Mouse (Mus musculus): Measurements from ENCODE around the gene Cabp4. TPM values are rescaled to one million over a fixed set of nuclear protein-coding genes. Genes with fewer than 3 reads are reported as not detected.
"Not testable (repeated sequence)": the region's sequence is repeated elsewhere in the genome, so short reads cannot be mapped to it uniquely, and the experiment has no call there.

Cabp4 gene
- total RNA-seq, 1 experiment from 2014 or later: not detected

GRCm38 (mm10) chr19:4148819-4149218 is 5.0 kb upstream of the Cabp4 start:
- ATAC-seq (replicated peaks; ENCODE audit: low read depth, poor library complexity, severe bottlenecking): no peak

- ATAC-seq (replicated peaks; ENCODE audit: low read depth, poor library complexity, severe bottlenecking): peak; percentile 91
Observed at GRCm38 (mm10) chr19:4148491-4148806, 4.6 kb upstream of the Cabp4 start, which contains the start of gene Coro1b. Gene Coro1b, plus strand, starts transcription at chr19:4148619.

- ATAC-seq (replicated peaks; ENCODE audit: low read depth, poor library complexity, severe bottlenecking): no peak
Observed at GRCm38 (mm10) chr19:4147782-4148490, 4.1 kb upstream of the Cabp4 start.

- no peak for ATAC-seq (replicated peaks; ENCODE audit: low read depth, poor library complexity, severe bottlenecking)
Observed at GRCm38 (mm10) chr19:4147022-4147405, 3.2 kb upstream of the Cabp4 start.

- ATAC-seq (replicated peaks; ENCODE audit: low read depth, poor library complexity, severe bottlenecking): no peak
Observed at GRCm38 (mm10) chr19:4146366-4147021, 2.7 kb upstream of the Cabp4 start.

GRCm38 (mm10) chr19:4145936-4146335 is 2.1 kb upstream of the Cabp4 start:
- no peak for ATAC-seq (replicated peaks; ENCODE audit: low read depth, poor library complexity, severe bottlenecking)

- no peak for ATAC-seq (replicated peaks; ENCODE audit: low read depth, poor library complexity, severe bottlenecking)
Observed at GRCm38 (mm10) chr19:4144550-4145498, 991 bp upstream of the Cabp4 start.

GRCm38 (mm10) chr19:4142416-4143173 is 1.2 kb downstream of the Cabp4 start:
- no peak for ATAC-seq (replicated peaks; ENCODE audit: low read depth, poor library complexity, severe bottlenecking)

GRCm38 (mm10) chr19:4140147-4140546 is 3.7 kb downstream of the Cabp4 start:
- ATAC-seq (replicated peaks; ENCODE audit: low read depth, poor library complexity, severe bottlenecking): no peak

- ATAC-seq (replicated peaks; ENCODE audit: low read depth, poor library complexity, severe bottlenecking): no peak
Observed at GRCm38 (mm10) chr19:4139446-4139845, 4.4 kb downstream of the Cabp4 start, which contains the start of gene Gpr152. Gene Gpr152, plus strand, starts transcription at chr19:4139787.

- ATAC-seq (replicated peaks; ENCODE audit: low read depth, poor library complexity, severe bottlenecking): no peak
Observed at GRCm38 (mm10) chr19:4137913-4138312, 5.9 kb downstream of the Cabp4 start.

- no peak for ATAC-seq (replicated peaks; ENCODE audit: low read depth, poor library complexity, severe bottlenecking)
Observed at GRCm38 (mm10) chr19:4136463-4136862, 7.4 kb downstream of the Cabp4 start.

GRCm38 (mm10) chr19:4135963-4136345 is 7.9 kb downstream of the Cabp4 start:
- peak; percentile 76; the same call in 1 of the 2 replicates for ATAC-seq (replicated peaks; ENCODE audit: low read depth, poor library complexity, severe bottlenecking)

- not testable (repeated sequence) for ATAC-seq (replicated peaks; ENCODE audit: low read depth, poor library complexity, severe bottlenecking)
Observed at GRCm38 (mm10) chr19:4135229-4135962, 8.4 kb downstream of the Cabp4 start.

- no peak for ATAC-seq (replicated peaks; ENCODE audit: low read depth, poor library complexity, severe bottlenecking)
Observed at GRCm38 (mm10) chr19:4134354-4134753, 9.5 kb downstream of the Cabp4 start.

GRCm38 (mm10) chr19:4131768-4132167 is 12.1 kb downstream of the Cabp4 start:
- ATAC-seq (replicated peaks; ENCODE audit: low read depth, poor library complexity, severe bottlenecking): no peak

GRCm38 (mm10) chr19:4131075-4131474 is 12.8 kb downstream of the Cabp4 start:
- no peak for ATAC-seq (replicated peaks; ENCODE audit: low read depth, poor library complexity, severe bottlenecking)

GRCm38 (mm10) chr19:4130106-4130505 is 13.7 kb downstream of the Cabp4 start:
- no peak for ATAC-seq (replicated peaks; ENCODE audit: low read depth, poor library complexity, severe bottlenecking)

GRCm38 (mm10) chr19:4129462-4129861 is 14.4 kb downstream of the Cabp4 start:
- no peak for ATAC-seq (replicated peaks; ENCODE audit: low read depth, poor library complexity, severe bottlenecking)

Measured in common myeloid progenitor, adult 5-6 weeks (primary cell).